Mouse (Mus musculus): ENCODE data around the gene Gm10665. TPM values are rescaled to one million over a fixed set of nuclear protein-coding genes. Genes with fewer than 3 reads are reported as not detected.
"Not testable (repeated sequence)": the region's sequence is repeated elsewhere in the genome, so short reads cannot be mapped to it uniquely, and the experiment has no call there.

Gm10665 gene
- not detected in 2 replicates for polyA plus RNA-seq (2012; rRNA removed)

DNA sequence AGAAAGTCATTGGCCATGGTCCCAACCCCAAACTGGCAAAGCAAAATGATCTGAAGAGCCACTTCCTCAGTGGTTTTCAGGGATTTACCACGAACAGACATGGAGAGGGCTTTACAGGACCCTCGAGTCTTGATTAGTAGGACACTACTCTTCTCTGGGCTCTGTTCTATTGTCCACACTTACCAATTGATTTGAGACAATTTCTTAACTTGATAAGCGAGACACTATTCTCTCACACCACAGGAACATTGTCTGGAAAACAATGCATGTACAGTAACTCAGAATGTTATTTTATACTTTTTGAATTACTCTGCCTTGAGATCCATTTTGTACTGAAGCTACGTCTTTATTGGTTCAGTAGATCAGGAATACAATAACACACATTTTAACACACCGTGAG lies at the start of gene Gm10665:
Gene Gm10665 (minus strand): TSS at position 101 of the 400 bp plus-strand sequence.
- not testable (repeated sequence) for H3K27ac ChIP-seq (ENCODE audit: control insufficient read depth, insufficient read depth, low read length); H3K4me1 ChIP-seq (replicated peaks; ENCODE audit: control insufficient read depth, insufficient read depth, low read length); DNase-seq; H3K27me3 ChIP-seq (ENCODE audit: control insufficient read depth, insufficient read depth, low read length); H3K36me3 ChIP-seq (ENCODE audit: control insufficient read depth, insufficient read depth, low read length); H3K4me3 ChIP-seq (ENCODE audit: control insufficient read depth, insufficient read depth, low read length)
- no CpG with 5 or more reads among the region's 5 CpGs for WGBS

DNA sequence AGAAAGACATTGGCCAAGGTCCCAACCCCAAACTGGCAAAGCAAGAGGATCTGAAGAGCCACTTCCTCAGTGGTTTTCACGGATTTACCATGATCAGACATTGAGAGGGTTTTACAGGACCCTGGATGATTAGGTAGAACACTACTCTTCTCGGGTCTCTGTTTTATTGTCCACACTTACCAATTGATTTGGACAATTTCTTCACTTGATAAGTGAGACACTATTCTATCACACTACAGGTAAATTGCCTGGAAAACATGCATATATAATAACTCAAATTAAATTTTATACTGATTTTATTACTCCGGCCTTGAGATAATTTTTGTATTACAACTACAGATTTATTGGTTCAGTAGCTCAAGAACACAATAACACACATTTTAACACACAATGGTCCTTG lies 35.7 kb upstream of the Gm10665 start, which contains the start of gene Vmn1r151:
Gene Vmn1r151 (minus strand): TSS at position 101 of the 400 bp plus-strand sequence.
- not testable (repeated sequence) for H3K4me1 ChIP-seq (replicated peaks; ENCODE audit: control insufficient read depth, insufficient read depth, low read length); H3K36me3 ChIP-seq (ENCODE audit: control insufficient read depth, insufficient read depth, low read length); H3K4me3 ChIP-seq (ENCODE audit: control insufficient read depth, insufficient read depth, low read length); H3K27ac ChIP-seq (ENCODE audit: control insufficient read depth, insufficient read depth, low read length); H3K27me3 ChIP-seq (ENCODE audit: control insufficient read depth, insufficient read depth, low read length); DNase-seq
- WGBS, result 60% methylated on average over 2 of the region's 3 CpGs

DNA sequence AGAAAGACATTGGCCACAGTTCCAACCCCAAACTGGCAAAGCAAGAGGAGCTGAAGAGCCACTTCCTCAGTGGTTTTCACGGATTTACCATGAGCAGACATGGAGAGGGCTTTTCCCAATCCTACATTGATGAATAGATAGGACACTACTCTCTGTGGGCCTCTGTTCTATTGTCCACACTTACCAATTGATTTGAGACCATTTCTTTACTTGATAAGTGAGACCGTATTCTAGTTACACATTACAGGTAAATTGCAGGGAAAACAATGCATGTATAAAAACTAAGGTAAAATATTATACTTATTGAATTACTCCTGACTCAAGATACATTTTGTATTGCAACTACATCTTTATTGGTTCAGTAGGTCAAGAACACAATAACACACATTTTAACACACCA lies 25.7 kb downstream of the Gm10665 start, which contains the start of gene Vmn1r149:
Gene Vmn1r149 (minus strand): TSS at position 101 of the 400 bp plus-strand sequence.
- WGBS, result no CpG with 5 or more reads among the region's 2 CpGs

DNA sequence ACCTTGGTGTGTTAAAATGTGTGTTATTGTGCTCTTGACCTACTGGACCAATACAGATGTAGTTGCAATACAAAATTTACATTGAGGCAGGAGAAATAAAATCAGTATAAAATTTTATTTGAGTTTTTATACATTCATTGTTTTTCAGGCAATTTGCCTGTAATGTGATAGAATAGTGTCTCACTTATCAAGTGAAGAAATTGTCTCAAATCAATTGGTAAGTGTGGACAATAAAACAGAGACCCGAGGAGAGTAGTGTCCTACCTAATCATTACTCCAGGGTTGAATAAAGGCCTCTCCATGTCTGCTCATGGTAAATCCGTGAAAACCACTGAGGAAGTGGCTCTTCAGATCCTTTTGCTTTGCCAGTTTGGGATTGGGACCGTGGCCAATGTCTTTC lies 50.6 kb downstream of the Gm10665 start, which contains the start of gene Vmn1r148:
Gene Vmn1r148 (plus strand): TSS at position 301 of the 400 bp plus-strand sequence.
- WGBS, result no CpG with 5 or more reads among the region's 3 CpGs
- H3K36me3 ChIP-seq (ENCODE audit: control insufficient read depth, insufficient read depth, low read length); H3K4me1 ChIP-seq (replicated peaks; ENCODE audit: control insufficient read depth, insufficient read depth, low read length); H3K27me3 ChIP-seq (ENCODE audit: control insufficient read depth, insufficient read depth, low read length); DNase-seq; H3K4me3 ChIP-seq (ENCODE audit: control insufficient read depth, insufficient read depth, low read length); H3K27ac ChIP-seq (ENCODE audit: control insufficient read depth, insufficient read depth, low read length): not testable (repeated sequence)

More for the DNA sequence above, 25.7 kb downstream of the Gm10665 start, which contains the start of gene Vmn1r149:
- not testable (repeated sequence) for H3K36me3 ChIP-seq (ENCODE audit: control insufficient read depth, insufficient read depth, low read length); H3K27me3 ChIP-seq (ENCODE audit: control insufficient read depth, insufficient read depth, low read length); H3K4me3 ChIP-seq (ENCODE audit: control insufficient read depth, insufficient read depth, low read length); H3K4me1 ChIP-seq (replicated peaks; ENCODE audit: control insufficient read depth, insufficient read depth, low read length); DNase-seq; H3K27ac ChIP-seq (ENCODE audit: control insufficient read depth, insufficient read depth, low read length)

Other genes with a start within 250 kb of the Gm10665 start
- not detected in 2 replicates for gene Gm8453, start 234.6 kb downstream of the Gm10665 start, polyA plus RNA-seq (2012; rRNA removed)
- gene Gm4187, start 134.4 kb downstream of the Gm10665 start, polyA plus RNA-seq (2012; rRNA removed), result not detected in 2 replicates
- not detected in 2 replicates for gene Gm8660, start 93.0 kb downstream of the Gm10665 start, polyA plus RNA-seq (2012; rRNA removed)
- gene Vmn1r148, start 50.5 kb downstream of the Gm10665 start, polyA plus RNA-seq (2012; rRNA removed), result not detected in 2 replicates
- gene Vmn1r149, start 25.8 kb downstream of the Gm10665 start, polyA plus RNA-seq (2012; rRNA removed), result not detected in 2 replicates
- not detected in 2 replicates for gene Vmn1r151, start 35.6 kb upstream of the Gm10665 start, polyA plus RNA-seq (2012; rRNA removed)
- gene Vmn1r152, start 58.9 kb upstream of the Gm10665 start, polyA plus RNA-seq (2012; rRNA removed), result not detected in 2 replicates
- gene Gm8677, start 70.8 kb upstream of the Gm10665 start, polyA plus RNA-seq (2012; rRNA removed), result not detected in 2 replicates
- not detected in 2 replicates for gene Gm4201, start 101.3 kb upstream of the Gm10665 start, polyA plus RNA-seq (2012; rRNA removed)
- gene Gm4565, start 124.1 kb upstream of the Gm10665 start, polyA plus RNA-seq (2012; rRNA removed), result not detected in 2 replicates
- not detected in 2 replicates for gene Vmn1r155, start 193.9 kb upstream of the Gm10665 start, polyA plus RNA-seq (2012; rRNA removed)
- gene Gm8693, start 228.2 kb upstream of the Gm10665 start, polyA plus RNA-seq (2012; rRNA removed), result not detected in 2 replicates